Mouse (Mus musculus) induced T-regulatory cell, adult 2 months (primary cell): ENCODE measurements at regions not wholly inside any gene's neighbourhood (a gene's known extent, or its start where the extent isn't known, plus 50 kb on each side); places are given as distances from the start of the nearest gene placed in this dataset.
"Not testable (repeated sequence)": the region's sequence is repeated elsewhere in the genome, so short reads cannot be mapped to it uniquely, and the experiment has no call there.

Experiments
- DNase-seq: peaks from one replicate; pipeline ENCODE4 v3.0.0-alpha.2; 2012; ENCODE audit warnings: low read depth

DNA sequence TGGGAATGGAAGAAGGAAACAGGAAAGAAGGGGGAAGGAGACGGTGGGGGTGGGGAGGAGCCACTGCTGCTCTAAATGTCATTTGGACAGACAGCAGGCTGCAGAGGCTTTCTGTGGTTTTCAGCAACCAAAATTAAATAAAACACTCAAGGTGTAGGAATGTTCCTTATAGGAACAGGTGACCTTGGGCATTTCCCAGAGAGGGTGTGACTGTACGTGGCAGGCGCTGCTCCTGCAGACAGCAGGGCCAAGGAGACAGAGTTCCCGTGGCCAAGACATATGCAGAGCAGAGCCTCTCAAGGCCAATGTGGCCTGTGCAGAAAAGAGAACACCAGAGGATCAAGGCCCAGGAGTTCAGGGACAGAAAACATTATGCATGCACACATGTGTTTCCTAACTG is 175.9 kb upstream of the Afdn start:
- no peak for DNase-seq

DNA sequence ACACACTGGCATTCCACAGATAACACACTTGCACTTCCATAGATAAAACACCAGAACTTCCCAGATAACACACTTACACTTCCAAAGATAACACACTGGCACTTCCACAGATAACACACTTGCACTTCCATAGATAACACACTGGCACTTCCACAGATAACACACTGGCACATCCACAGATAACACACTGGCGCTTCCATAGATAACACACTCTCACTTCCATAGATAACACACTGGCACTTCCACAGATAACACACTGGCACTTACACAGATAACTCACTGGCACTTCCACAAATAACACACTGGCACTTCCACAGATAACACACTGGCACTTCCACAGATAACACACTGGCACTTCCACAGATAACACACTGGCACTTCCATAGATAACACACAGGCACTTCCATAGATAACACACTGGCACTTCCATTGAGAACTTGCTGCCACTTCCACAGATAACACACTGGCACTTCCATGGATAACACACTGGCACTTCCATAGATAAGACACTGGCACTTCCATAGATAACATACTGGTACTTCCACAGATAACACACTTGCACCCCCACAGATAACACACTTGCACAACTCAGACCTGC is 170.0 kb upstream of the Afdn start:
- not testable (repeated sequence) for DNase-seq
